Mouse (Mus musculus): ENCODE data around the gene Ndufaf2.

- TF ChIP-seq POLR2A (IDR thresholded peaks at IDR 0.05; ENCODE audit: insufficient read depth, low read depth, low read length): no peak
- TF ChIP-seq CTCF (IDR thresholded peaks at IDR 0.05): no peak
Observed at GRCm38 (mm10) chr13:107964616-107965015, 193.8 kb downstream of the Ndufaf2 start.

Data from heart, adult 2 months (tissue).